Mouse (Mus musculus) adipose tissue, adult 10 weeks (tissue): Measurements from ENCODE around the gene Tmem30a. TPM values are rescaled to one million over a fixed set of nuclear protein-coding genes. Genes with fewer than 3 reads are reported as not detected.

ENCODE experiments used
- polyA plus RNA-seq: library from polyadenylated mRNA; stranded (reverse); fragments of 350-450 nt; fragmentation: Illumina TruSeq; extraction: RNeasy Lipid Tissue Mini Kit (QIAGEN cat#74804); gene quantifications from one replicate; pipeline ENCODE4 v1.2.3, GENCODE M21; 2014; ENCODE audit warnings: low read depth, low replicate concordance

Gene Tmem30a
- polyA plus RNA-seq: 93.9 TPM

GRCm38 (mm10) chr9:79792841-79793835 lies at the start of gene Tmem30a:
TSS of gene Tmem30a (minus strand) at chr9:79793507.

GRCm38 (mm10) chr9:79759385-79760005 lies 33.8 kb downstream of the Tmem30a start, which contains the start of gene Cox7a2:
TSS of gene Cox7a2 (minus strand) at chr9:79759878.

Other genes starting within 250 kb of the Tmem30a start
- 24.9 TPM for gene Col12a1, start 74.7 kb downstream of the Tmem30a start, polyA plus RNA-seq
- 299 TPM for gene Cox7a2, start 33.6 kb downstream of the Tmem30a start, polyA plus RNA-seq
- 6.8 TPM for gene Filip1, start 219.3 kb upstream of the Tmem30a start, polyA plus RNA-seq